16 mouse cellular contexts compared by ENCODE assay signal in the genomic region with DNA sequence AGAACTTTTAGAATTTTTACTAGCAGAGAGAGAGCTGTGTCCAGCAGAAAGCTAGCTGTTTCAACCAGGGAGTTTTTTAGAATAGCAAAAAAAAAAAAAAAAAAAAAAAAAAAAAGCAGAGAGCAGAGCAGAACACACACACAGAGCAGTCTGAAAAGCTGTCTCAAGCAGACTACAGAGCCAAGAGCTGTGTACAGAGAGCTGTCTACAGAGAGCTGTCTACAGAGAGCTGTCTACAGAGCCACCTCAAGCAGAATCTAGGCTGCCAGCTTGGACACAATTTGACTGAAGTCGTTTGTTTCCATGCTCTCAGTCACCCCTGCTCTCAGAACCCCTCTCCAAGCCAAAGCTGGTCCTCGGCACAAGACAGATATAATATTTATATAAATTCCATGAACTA. TPM values are rescaled to one million over a fixed set of nuclear protein-coding genes. Genes with fewer than 3 reads are reported as not detected.
DNase-seq lines count a peak whose midpoint lies in the region; ATAC-seq lines count a peak whose summit lies in the region.
"Had no signal": no experiment of that assay in that cellular context is flagged by ENCODE, and none has a peak within 500 bp of the region (broad histone marks: within the 10 kb centered on the region; RNA-seq: fewer than 3 reads in every experiment).

No protein-coding gene starts in this region.

- 0 out of 2 replicates have a peak, but pooled peaks have one; percentile 41 for ATAC-seq in frontal cortex, adult (ENCODE audit: low TSS enrichment)

- intact Hi-C loops in heart, postnatal 14 days (cut with DNase I), result loop anchor here (5.0 kb wide), 1 partner anchor 40 kb away; no protein-coding TSS in a partner anchor

- no peak for DNase-seq in frontal cortex, postnatal 36 days (ENCODE audit: low spot score in 2 of 2)
- DNase-seq in lung, postnatal 10 days, result peak; percentile 4
- DNase-seq in lung, adult 18-20 months, result no peak
- peak; percentile 12 for DNase-seq in brain, adult 2 months (ENCODE audit: low read depth, low spot score)
- no peak for DNase-seq in adrenal gland, adult 8-10 months
- DNase-seq in heart, postnatal 14 days, result no peak
- DNase-seq: adrenal gland, postnatal 36 days; cerebellum, adult 11-12 months; cerebellum, adult 9-10 months; cerebellum, postnatal 25 days; gastrocnemius, postnatal 25 days; kidney, adult 18-20 months had no signal

RNA-seq across cellular contexts. Expression of a gene that starts 35.9 kb away (rescaled TPM):
- 100 to 1,000 TPM in 3 of 4 experiments, 10 to 100 TPM in 1; 98.3 to 104 (median 101) TPM for total RNA-seq in adrenal gland, adult 8-10 months (2022)
- 10 to 100 TPM; 61.0 to 63.8 TPM for total RNA-seq in heart, postnatal 14 days (2021)

RNA-seq across cellular contexts. Expression of a gene that starts 55.3 kb away (rescaled TPM):
- total RNA-seq in adrenal gland, adult 8-10 months (2022), result under 1 TPM in 3 of 4 experiments, not detected in 1; 0.07 to 0.22 (median 0.08) TPM
- total RNA-seq in heart, postnatal 14 days (2021), result not detected
- total RNA-seq: adrenal gland, adult 18-20 months; adrenal gland, postnatal 36 days; gastrocnemius, adult 18-20 months; gastrocnemius, postnatal 25 days; heart, postnatal 25 days had no signal

Comparison
In these comparisons a context has a peak if more than half of its experiments do, and no peak if none do; other contexts are left out.
1. DNase-seq: peak in lung, postnatal 10 days (single experiment) and brain, adult 2 months (single experiment); none in frontal cortex, postnatal 36 days (0 of 2), lung, adult 18-20 months (0 of 2), adrenal gland, adult 8-10 months (single experiment) and heart, postnatal 14 days (0 of 2).